Mouse (Mus musculus) limb, embryonic 12.5 days (tissue): ENCODE results near the gene Pcbp2. TPM values are rescaled to one million over a fixed set of nuclear protein-coding genes. Genes with fewer than 3 reads are reported as not detected.

Source experiments
- ATAC-seq: fragments of 200-750 bp; cut with Nextera tagmentation; 2 replicates; pipeline ENCODE4 v1.8.0; 2017; ENCODE audit warnings: low read depth, moderate TSS enrichment; ENCODE audit not compliant: insufficient number of reproducible peaks, insufficient read depth, low FRiP score, low TSS enrichment
- H3K27ac ChIP-seq: fragments of 300-500 bp; sonication (generic); 2 replicates; pipeline ENCODE4 v1.5.1; 2016; ENCODE audit warnings: mild to moderate bottlenecking, moderate library complexity
- H3K27me3 ChIP-seq: fragments of 300-500 bp; sonication (generic); 2 replicates; pipeline ENCODE4 v1.6.1; 2016; ENCODE audit warnings: mild to moderate bottlenecking, moderate library complexity
- H3K36me3 ChIP-seq: fragments of 300-500 bp; sonication (generic); 2 replicates; pipeline ENCODE4 v1.6.1; 2016; ENCODE audit warnings: mild to moderate bottlenecking, moderate library complexity
- H3K4me1 ChIP-seq: fragments of 300-500 bp; sonication (generic); replicated peaks from 2 replicates; pipeline ENCODE4 v1.6.1; 2016
- H3K4me2 ChIP-seq: fragments of 300-500 bp; sonication (generic); 2 replicates; pipeline ENCODE4 v1.6.1; 2016; ENCODE audit warnings: mild to moderate bottlenecking, moderate library complexity
- H3K4me3 ChIP-seq: fragments of 300-500 bp; sonication (generic); replicated peaks from 2 replicates; pipeline ENCODE4 v1.5.1; 2016; ENCODE audit warnings: mild to moderate bottlenecking
- H3K9ac ChIP-seq: fragments of 300-500 bp; sonication (generic); replicated peaks from 2 replicates; pipeline ENCODE4 v1.6.1; 2016; ENCODE audit warnings: mild to moderate bottlenecking, moderate library complexity
- H3K9me3 ChIP-seq: fragments of 300-500 bp; sonication (generic); 2 replicates; pipeline ENCODE4 v1.6.1; 2016; ENCODE audit warnings: mild to moderate bottlenecking, moderate library complexity
- WGBS: fragments of 180-500 bp; shearing (Covaris S2); methylation state at CpG from one replicate; pipeline ENCODE4 v1.1.7; 2016; 5-methylcytosine and 5-hydroxymethylcytosine counted together
- polyA plus RNA-seq: library from polyadenylated mRNA; unstranded; fragments of >200 nt; fragmentation: Nextera tagmentation; extraction: Ambion mirVana; gene quantifications from 2 replicates; pipeline ENCODE4 v1.2.1, GENCODE M21; 2016

Pcbp2 gene
- polyA plus RNA-seq, 1 experiment from 2014 or later: 230 TPM

DNA sequence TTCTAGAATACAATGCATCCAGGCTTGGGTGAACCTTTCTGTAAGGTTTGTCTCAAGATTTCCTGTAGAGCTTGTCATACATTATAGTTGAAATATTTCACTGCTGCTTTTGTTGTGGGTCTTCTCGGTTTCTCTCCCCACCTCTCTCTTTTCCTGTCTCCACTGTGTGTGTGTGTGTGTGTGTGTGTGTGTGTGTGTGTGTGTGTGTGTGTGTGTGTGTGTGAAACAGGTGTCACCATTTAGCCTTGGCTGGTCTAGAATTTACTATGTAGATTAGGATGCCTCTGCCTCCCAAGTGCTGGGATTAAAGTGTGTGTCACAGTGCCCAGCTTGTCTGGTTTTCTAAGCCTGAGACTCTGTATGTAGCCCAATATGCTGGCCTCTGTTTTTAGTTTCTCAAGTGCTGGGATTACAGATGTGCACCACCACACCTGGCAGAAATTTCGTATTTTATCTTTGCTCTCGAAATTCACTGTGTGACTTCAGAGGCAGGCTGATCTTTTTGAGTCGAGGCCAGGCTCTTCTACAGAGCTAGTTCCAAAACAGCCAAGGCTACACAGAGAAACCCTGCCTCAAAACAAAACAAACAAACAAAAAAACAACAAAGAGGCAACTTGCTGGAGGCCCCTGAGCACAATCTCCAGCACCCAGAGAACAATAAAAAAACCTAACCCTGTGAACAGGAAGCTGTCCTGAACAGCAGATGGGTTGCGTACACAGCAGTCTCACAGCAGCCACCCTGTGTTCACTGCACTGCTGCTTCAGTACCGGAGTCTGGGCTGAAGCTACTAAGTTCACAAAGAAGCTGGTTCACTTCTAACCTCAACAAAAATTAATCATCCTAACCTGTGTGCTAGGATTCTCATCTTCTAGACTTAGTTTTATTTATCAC is 56.0 kb downstream of the Pcbp2 start:
- Histone ChIP-seq H3K36me3 (peaks cover 73% of the 10 kb centered on the region), H3K4me3 (no peak overlapping the region), H3K4me1 (no peaks in the 10 kb centered on the region), H3K4me2 (no peak overlapping the region), H3K9ac (no peak overlapping the region), H3K27ac (no peak overlapping the region), H3K27me3 (no peaks in the 10 kb centered on the region), H3K9me3 (no peaks in the 10 kb centered on the region)
- ATAC-seq: no peak
- WGBS: 82% methylated on average over 6 of the region's 6 CpGs

DNA sequence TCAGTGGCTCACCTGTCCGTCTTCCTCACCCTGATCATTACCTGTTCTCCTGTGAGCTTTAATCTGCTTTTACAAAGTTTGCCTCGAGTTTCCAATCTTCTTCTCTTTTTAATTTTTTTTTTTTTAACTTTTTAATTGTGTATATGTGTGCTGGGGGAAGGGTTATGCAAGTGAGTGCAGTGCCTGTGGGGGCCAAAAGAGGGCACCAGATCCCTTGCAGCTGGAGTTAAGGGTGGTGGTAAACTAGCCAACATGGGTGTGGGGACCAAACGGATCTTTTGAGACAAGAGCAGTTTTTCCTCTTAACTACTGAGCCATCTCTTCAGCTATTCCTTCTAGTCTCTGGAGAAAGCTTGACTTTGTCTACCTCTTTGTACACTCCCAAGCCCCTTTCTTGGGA is 57.6 kb downstream of the Pcbp2 start:
- H3K27me3 ChIP-seq: no peaks in the 10 kb centered on the region
- no peak overlapping the region for H3K27ac ChIP-seq
- peaks cover 73% of the 10 kb centered on the region for H3K36me3 ChIP-seq
- WGBS: 75% methylated on average over 3 of the region's 3 CpGs
- no peak for ATAC-seq
- no peak overlapping the region for H3K9ac ChIP-seq
- H3K9me3 ChIP-seq: no peaks in the 10 kb centered on the region
- H3K4me1 ChIP-seq: no peaks in the 10 kb centered on the region
- H3K4me2 ChIP-seq: no peak overlapping the region
- no peak overlapping the region for H3K4me3 ChIP-seq

DNA sequence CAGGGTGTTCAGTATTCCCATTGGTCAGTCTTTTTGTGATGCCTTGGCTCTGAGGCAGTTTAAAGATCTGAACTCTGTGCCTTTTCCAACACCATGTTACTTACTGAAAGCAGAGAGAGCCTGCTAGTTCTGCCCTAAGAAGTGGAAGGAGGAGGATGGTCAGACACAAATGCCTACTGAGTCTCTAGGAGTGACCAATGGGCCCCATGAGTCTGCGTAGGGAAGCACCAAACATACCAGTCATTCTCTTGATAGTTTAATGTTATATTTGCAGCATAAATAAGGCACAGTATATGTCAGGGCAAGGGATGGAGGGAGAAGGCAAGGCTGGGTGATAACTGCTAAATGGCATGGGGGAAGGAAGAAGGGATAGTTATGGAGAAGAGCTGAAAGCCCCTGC is 58.1 kb downstream of the Pcbp2 start:
- Histone ChIP-seq H3K4me3 (no peak overlapping the region), H3K27ac (no peak overlapping the region), H3K9me3 (no peaks in the 10 kb centered on the region), H3K4me2 (no peak overlapping the region), H3K27me3 (no peaks in the 10 kb centered on the region), H3K4me1 (no peaks in the 10 kb centered on the region), H3K9ac (no peak overlapping the region), H3K36me3 (peaks cover 77% of the 10 kb centered on the region)
- WGBS: 96% methylated on average over 1 of the region's 1 CpGs
- ATAC-seq: no peak

DNA sequence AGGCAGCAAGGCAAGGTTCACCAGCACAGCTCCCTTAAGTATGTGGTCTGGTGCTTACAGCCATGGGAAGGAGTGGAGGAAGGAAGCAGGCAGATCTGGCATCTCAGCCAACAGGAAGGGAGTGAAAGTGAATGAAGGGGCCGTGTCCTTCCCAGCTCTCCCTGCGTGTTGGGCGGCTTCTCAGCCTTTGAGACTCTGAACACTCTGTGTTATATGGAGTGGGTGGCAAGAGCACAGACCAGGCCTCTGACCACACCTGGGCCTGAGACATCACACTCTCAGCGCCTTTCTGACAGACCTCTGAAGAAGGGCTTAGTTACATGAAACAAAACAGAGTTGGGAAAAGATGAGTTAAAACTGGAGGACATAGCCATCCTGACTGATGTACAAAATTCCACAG is 60.2 kb downstream of the Pcbp2 start:
- no peak overlapping the region for H3K4me2 ChIP-seq
- WGBS: 83% methylated on average over 4 of the region's 4 CpGs
- H3K27ac ChIP-seq: no peak overlapping the region
- no peak for ATAC-seq
- peaks cover 84% of the 10 kb centered on the region for H3K36me3 ChIP-seq
- 0 out of 2 replicates have a peak overlapping the region, but pooled peaks have one; percentile 12 for H3K9ac ChIP-seq
- no peaks in the 10 kb centered on the region for H3K4me1 ChIP-seq
- no peaks in the 10 kb centered on the region for H3K9me3 ChIP-seq
- H3K4me3 ChIP-seq: no peak overlapping the region
- H3K27me3 ChIP-seq: no peaks in the 10 kb centered on the region

DNA sequence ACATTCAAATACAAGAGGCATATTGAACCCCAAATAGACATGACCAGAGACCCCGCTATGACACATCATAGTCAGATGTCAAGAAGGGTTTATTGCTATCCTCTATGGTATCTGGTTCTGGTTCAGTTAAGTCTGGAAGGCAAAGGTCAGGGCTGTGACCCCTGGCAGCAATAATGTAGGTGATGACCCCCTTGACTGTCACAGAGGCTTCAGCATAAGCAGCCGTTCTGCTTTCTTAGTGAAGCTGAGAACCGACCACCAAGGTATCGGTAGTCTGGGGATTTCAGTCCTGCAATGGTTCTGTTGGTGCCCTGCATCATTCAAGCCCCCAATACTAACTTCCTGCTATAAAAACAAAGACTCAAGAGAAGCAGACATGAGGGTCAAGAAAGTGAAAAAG is 61.2 kb downstream of the Pcbp2 start:
- Histone ChIP-seq H3K4me3 (no peak overlapping the region), H3K27me3 (no peaks in the 10 kb centered on the region), H3K4me1 (no peaks in the 10 kb centered on the region), H3K27ac (no peak overlapping the region), H3K9ac (no peak overlapping the region), H3K9me3 (no peaks in the 10 kb centered on the region), H3K4me2 (no peak overlapping the region), H3K36me3 (peaks cover 90% of the 10 kb centered on the region)
- 68% methylated on average over 4 of the region's 4 CpGs for WGBS
- ATAC-seq: no peak

DNA sequence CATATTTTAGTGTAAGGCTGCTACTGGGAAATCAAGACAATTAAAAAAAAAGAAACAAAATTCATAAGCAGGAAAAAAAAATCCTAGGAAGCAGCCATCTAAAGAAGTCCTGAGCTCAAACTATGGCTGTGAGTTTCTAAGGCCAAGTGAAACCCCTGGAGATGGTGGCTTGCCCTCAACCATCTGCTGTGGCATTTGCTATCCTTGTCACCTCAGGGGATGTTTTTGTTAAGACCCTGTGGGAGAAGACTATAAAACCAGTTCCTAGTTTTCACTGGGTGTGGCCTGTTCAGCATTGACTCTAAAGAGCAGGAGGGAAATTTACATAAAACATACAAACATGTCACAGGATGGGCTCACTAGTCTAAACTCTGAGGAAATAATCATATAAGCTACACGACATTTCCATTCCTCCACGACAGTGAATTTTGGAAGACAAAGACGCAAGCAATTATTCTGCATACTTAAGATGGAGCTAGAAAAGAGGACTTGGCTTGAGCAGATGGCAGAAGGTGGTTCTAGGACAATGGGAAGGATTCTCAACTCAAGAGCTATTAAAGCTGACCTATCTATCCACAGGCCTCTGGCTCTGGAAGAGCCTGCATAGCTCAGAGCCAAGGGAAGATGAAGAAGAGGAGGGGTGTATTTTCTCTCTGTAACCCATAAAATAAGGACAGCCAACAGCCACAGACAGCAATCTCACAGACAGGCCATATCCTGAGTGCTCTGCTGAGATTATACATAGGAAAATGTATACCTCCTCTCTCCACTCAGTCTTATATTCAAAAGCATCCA is 62.0 kb downstream of the Pcbp2 start:
- ATAC-seq: no peak
- H3K4me2 ChIP-seq: no peak overlapping the region
- H3K4me3 ChIP-seq: no peak overlapping the region
- H3K27me3 ChIP-seq: no peaks in the 10 kb centered on the region
- 87% methylated on average over 3 of the region's 3 CpGs for WGBS
- no peak overlapping the region for H3K9ac ChIP-seq
- no peak overlapping the region for H3K27ac ChIP-seq
- H3K4me1 ChIP-seq: no peaks in the 10 kb centered on the region
- H3K36me3 ChIP-seq: peaks cover 94% of the 10 kb centered on the region
- H3K9me3 ChIP-seq: no peaks in the 10 kb centered on the region

DNA sequence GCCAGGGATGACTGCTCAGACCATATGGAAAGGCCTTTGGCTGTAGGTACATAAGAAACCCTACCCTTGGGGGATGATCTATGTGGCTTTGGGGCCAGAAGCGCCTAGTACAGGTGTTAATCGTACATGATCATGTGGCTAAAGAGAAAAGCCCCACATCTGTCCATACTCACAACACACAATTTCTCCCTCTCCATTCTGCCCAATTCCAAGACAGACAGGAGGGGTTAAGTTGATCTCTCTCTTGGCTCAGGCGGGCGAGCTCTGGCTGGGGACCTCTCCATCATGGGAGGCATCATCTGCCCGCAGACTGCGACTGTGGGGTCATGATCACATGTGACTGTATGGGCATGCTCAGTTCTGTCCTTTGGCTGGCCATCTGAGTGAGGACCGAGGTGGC is 63.6 kb downstream of the Pcbp2 start:
- no peak for ATAC-seq
- WGBS: 87% methylated on average over 7 of the region's 7 CpGs
- peaks cover 92% of the 10 kb centered on the region for H3K36me3 ChIP-seq

DNA sequence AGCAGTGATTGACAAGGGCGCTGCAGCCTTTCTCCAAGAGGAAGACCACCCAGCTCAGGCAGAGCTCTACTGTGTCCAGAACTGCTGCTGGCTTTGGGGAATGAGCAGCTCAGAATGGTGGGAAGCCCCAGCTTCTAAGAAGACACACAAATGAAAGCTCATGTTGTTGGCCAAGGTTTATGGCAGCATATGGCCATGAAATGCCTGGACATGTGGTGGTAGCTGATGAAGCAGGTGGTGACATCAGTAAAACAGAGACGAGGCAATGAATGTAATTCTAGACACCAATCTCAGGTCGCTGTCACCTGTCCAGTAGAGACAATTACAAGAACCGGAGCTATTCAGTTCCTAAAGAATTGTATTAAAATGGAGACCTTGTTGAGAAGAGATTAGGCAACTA is 74.5 kb downstream of the Pcbp2 start:
- ATAC-seq: no peak
- WGBS: 94% methylated on average over 4 of the region's 4 CpGs
- Histone ChIP-seq H3K4me3 (no peak overlapping the region), H3K36me3 (peaks cover 82% of the 10 kb centered on the region), H3K27me3 (no peaks in the 10 kb centered on the region), H3K27ac (no peak overlapping the region), H3K9me3 (no peaks in the 10 kb centered on the region), H3K9ac (no peak overlapping the region), H3K4me1 (no peaks in the 10 kb centered on the region), H3K4me2 (no peak overlapping the region)

More for the DNA sequence above, 63.6 kb downstream of the Pcbp2 start:
- H3K4me2 ChIP-seq: no peak overlapping the region
- no peaks in the 10 kb centered on the region for H3K4me1 ChIP-seq
- no peaks in the 10 kb centered on the region for H3K27me3 ChIP-seq
- no peak overlapping the region for H3K27ac ChIP-seq
- no peak overlapping the region for H3K4me3 ChIP-seq
- H3K9me3 ChIP-seq: no peaks in the 10 kb centered on the region
- no peak overlapping the region for H3K9ac ChIP-seq

DNA sequence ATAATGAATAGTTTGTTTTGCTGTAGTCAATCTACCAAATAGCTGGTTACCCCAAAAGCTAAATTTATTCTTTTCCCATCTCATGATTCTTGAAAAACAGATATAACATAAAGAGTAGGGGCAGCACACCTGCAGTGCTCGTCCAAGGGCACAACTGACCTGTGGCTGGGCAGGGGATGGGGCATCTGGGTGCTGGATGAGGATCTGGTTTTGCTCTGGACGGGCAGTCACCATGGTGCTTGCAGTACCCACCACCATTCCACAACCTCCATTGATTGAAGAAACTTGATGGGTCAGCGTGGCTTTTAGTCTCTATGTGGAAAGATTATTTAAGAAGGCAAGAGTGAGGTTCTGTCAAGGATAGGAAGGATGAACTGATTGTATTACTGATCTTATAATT is 75.9 kb downstream of the Pcbp2 start:
- no peak overlapping the region for H3K9ac ChIP-seq
- no peak overlapping the region for H3K4me2 ChIP-seq
- no peak for ATAC-seq
- H3K27me3 ChIP-seq: no peaks in the 10 kb centered on the region
- H3K27ac ChIP-seq: no peak overlapping the region
- no peaks in the 10 kb centered on the region for H3K9me3 ChIP-seq
- H3K4me1 ChIP-seq: no peaks in the 10 kb centered on the region
- 88% methylated on average over 3 of the region's 3 CpGs for WGBS
- no peak overlapping the region for H3K4me3 ChIP-seq
- peaks cover 76% of the 10 kb centered on the region for H3K36me3 ChIP-seq

DNA sequence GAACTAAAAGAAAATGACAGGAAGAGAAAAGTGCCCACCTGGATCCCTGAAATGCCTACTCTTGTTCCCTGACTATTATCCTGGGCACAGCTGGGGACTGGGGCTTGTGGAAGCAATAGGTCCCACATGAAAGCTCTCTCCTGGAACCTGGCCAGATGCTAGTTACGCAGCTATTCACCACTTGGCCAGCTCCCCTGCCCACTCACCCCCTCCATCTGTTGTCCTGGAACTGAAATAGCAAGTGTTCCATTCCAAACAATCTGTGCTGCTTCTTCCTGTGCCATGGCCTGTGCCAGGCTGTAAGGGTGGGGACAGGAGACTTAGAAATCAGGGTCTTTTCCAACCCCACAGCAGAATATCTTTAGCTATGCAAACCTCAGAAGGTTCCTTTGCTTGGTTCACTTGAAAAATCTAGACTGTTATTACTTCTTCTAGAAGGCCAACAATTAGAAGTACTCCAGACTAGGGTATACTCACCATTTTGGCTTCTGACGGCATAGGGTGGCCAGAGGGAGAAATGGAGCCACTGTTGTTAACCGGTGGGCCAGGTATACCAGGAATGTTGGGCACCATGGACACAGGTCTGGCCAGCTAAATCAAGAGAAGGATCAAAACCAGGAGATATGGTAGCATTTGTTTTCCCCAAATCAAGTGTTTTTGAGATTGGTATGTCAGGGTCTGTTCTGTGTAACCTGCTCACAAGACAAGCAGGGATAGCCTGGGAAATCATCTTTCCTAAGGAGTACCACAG is 76.5 kb downstream of the Pcbp2 start:
- H3K27ac ChIP-seq: no peak overlapping the region
- peaks cover 76% of the 10 kb centered on the region for H3K36me3 ChIP-seq
- ATAC-seq: no peak

DNA sequence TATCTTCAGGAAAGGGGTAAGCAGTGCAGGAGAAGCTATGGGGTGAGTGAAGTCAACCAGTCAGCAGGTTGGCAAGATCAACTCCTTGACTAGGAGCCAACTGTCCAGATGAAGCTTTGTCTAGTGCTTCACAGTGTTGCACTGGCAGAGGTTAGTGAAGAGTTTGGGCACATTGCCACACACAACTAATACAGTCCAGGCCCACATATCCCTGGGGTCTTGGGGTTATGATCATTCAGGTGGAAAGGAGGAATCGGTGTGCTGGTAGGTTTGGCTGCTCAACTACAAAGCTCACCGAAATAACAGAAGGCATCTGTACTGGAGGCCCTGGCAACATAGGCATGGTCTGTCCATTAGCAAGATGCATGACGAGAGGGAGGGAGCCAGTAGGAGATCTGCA is 77.1 kb downstream of the Pcbp2 start:
- Histone ChIP-seq H3K4me1 (no peaks in the 10 kb centered on the region), H3K4me2 (no peak overlapping the region), H3K9ac (no peak overlapping the region), H3K36me3 (peaks cover 76% of the 10 kb centered on the region), H3K9me3 (no peaks in the 10 kb centered on the region), H3K27me3 (no peaks in the 10 kb centered on the region), H3K4me3 (no peak overlapping the region), H3K27ac (no peak overlapping the region)
- no peak for ATAC-seq
- WGBS: 95% methylated on average over 3 of the region's 3 CpGs

More for the DNA sequence above, 76.5 kb downstream of the Pcbp2 start:
- Histone ChIP-seq H3K9me3 (no peaks in the 10 kb centered on the region), H3K9ac (no peak overlapping the region; the same call in 1 of the 2 replicates), H3K27me3 (no peaks in the 10 kb centered on the region), H3K4me2 (no peak overlapping the region), H3K4me3 (no peak overlapping the region), H3K4me1 (no peaks in the 10 kb centered on the region)
- 85% methylated on average over 3 of the region's 3 CpGs for WGBS
